Mouse (Mus musculus) stomach, embryonic 14.5 days (tissue): Measurements from ENCODE around the gene Mfsd4b2. TPM values are rescaled to one million over a fixed set of nuclear protein-coding genes. Genes with fewer than 3 reads are reported as not detected.

Source experiments
- ATAC-seq: fragments of 200-750 bp; cut with Nextera tagmentation; 2 replicates; pipeline ENCODE4 v1.8.0; 2017; ENCODE audit warnings: low read depth, moderate TSS enrichment; ENCODE audit not compliant: insufficient number of reproducible peaks, insufficient read depth, low FRiP score
- H3K27ac ChIP-seq: fragments of 300-500 bp; sonication (generic); 2 replicates; pipeline ENCODE4 v1.5.1; 2014; ENCODE audit warnings: mild to moderate bottlenecking, low read length, moderate library complexity, mixed read lengths
- H3K27me3 ChIP-seq: fragments of 300-500 bp; sonication (generic); 2 replicates; pipeline ENCODE4 v1.6.1; 2014; ENCODE audit warnings: low read length, control low read depth, mixed read lengths; ENCODE audit not compliant: control insufficient read depth, insufficient read depth
- H3K36me3 ChIP-seq: fragments of 300-500 bp; sonication (generic); 2 replicates; pipeline ENCODE4 v1.6.1; 2014; ENCODE audit warnings: mild to moderate bottlenecking, control low read depth, low read length, moderate library complexity, mixed read lengths; ENCODE audit not compliant: control insufficient read depth, insufficient read depth
- H3K4me1 ChIP-seq: fragments of 300-500 bp; sonication (generic); 2 replicates; pipeline ENCODE4 v1.6.1; 2014; ENCODE audit warnings: low read length, control low read depth, mixed read lengths; ENCODE audit not compliant: control insufficient read depth, insufficient read depth
- H3K4me2 ChIP-seq: fragments of 300-500 bp; sonication (generic); replicated peaks from 2 replicates; pipeline ENCODE4 v1.6.1; 2014; ENCODE audit warnings: low read depth, low read length, control low read depth
- H3K4me3 ChIP-seq: fragments of 300-500 bp; sonication (generic); 2 replicates; pipeline ENCODE4 v1.5.1; 2014; ENCODE audit warnings: low read depth, low read length, control low read depth
- H3K9ac ChIP-seq: fragments of 300-500 bp; sonication (generic); replicated peaks from 2 replicates; pipeline ENCODE4 v1.6.1; 2014; ENCODE audit warnings: low read depth, mild to moderate bottlenecking, control low read depth, low read length, moderate library complexity, mixed read lengths
- H3K9me3 ChIP-seq: fragments of 300-500 bp; sonication (generic); 2 replicates; pipeline ENCODE4 v1.6.1; 2016; ENCODE audit warnings: low read depth, low read length, control low read depth; ENCODE audit not compliant: control insufficient read depth
- WGBS: fragments of 180-500 bp; shearing (Covaris S2); extraction: QIAGEN DNeasy Blood & Tissue Kit; methylation state at CpG from one replicate; pipeline ENCODE4 v1.1.7; 2014; 5-methylcytosine and 5-hydroxymethylcytosine counted together
- polyA plus RNA-seq: library from polyadenylated mRNA; unstranded; fragments of >200 nt; fragmentation: Nextera tagmentation; extraction: Ambion mirVana; gene quantifications from 2 replicates; pipeline ENCODE4 v1.2.1, GENCODE M21; 2014

Gene Mfsd4b2
- polyA plus RNA-seq, 1 experiment from 2014 or later = 0.10 TPM

DNA sequence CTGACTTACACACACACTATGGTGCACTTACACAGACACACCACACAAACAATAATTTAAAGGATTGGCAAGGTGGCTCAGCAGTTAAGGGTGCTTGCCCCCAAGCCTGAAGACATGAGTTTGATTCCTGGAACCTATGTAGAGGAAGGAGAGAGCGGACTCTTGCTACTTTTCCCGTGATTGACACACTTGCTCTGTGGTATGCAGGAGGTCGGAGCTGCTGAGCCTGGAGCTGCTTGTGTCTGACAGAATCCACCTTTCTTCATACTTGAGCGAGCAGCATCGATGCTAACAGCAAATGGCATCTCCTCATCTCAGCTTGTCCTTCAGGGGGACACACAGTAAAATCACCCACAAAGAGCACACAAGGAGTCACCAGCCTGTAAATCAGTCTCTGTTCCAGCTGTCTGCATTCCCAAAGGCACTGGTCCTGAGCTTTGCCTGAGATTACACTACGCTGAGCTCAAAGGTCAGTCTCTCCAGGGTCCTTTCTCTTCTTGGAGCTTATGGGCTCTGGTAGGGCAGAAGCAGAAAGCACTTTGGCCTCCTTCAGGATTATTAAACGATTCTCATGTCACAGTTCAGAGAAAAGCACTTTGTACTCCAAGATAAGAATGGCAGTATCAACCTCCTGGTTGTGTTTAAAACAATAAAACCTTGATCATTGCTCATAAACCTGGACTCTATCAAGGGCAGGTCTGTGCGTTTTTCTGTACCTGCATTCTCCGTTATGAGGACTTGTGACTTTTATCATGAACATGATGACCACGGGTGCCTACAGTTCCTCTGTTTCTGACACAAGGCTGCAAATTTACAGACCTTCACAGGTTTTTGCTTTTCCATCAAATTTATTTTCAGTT, 19.7 kb downstream of the Mfsd4b2 start:
- Histone ChIP-seq H3K4me3 (no peak overlapping the region), H3K4me2 (no peak overlapping the region), H3K9ac (no peak overlapping the region), H3K4me1 (no peaks in the 10 kb centered on the region), H3K27me3 (no peaks in the 10 kb centered on the region), H3K27ac (no peak overlapping the region), H3K36me3 (no peaks in the 10 kb centered on the region), H3K9me3 (no peaks in the 10 kb centered on the region)
- 71% methylated on average over 10 of the region's 10 CpGs for WGBS
- no peak for ATAC-seq

DNA sequence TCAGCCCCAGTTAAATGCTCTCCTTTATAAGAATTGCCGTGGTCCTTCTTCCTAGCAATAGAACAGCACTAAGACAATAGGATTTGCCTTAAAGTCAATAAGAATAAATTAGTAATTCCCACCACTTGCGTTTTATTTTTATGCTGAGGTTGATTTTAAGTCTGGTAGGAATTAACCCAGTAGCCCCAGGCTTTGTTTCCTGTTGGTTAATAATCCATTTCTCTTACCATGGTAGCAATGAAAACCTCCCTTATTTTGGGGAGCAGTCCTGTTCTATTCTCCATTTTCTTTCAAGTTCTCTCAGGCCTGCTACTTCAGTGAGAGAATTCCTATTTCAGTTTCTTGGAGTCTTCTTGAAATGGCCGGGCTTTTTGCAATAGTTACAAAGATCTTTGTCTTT, 22.5 kb downstream of the Mfsd4b2 start:
- Histone ChIP-seq H3K9ac (no peak overlapping the region), H3K27me3 (no peaks in the 10 kb centered on the region), H3K9me3 (no peaks in the 10 kb centered on the region), H3K4me3 (no peak overlapping the region), H3K4me2 (no peak overlapping the region), H3K36me3 (no peaks in the 10 kb centered on the region), H3K4me1 (no peaks in the 10 kb centered on the region), H3K27ac (no peak overlapping the region)
- WGBS = 81% methylated on average over 3 of the region's 3 CpGs
- no peak for ATAC-seq

DNA sequence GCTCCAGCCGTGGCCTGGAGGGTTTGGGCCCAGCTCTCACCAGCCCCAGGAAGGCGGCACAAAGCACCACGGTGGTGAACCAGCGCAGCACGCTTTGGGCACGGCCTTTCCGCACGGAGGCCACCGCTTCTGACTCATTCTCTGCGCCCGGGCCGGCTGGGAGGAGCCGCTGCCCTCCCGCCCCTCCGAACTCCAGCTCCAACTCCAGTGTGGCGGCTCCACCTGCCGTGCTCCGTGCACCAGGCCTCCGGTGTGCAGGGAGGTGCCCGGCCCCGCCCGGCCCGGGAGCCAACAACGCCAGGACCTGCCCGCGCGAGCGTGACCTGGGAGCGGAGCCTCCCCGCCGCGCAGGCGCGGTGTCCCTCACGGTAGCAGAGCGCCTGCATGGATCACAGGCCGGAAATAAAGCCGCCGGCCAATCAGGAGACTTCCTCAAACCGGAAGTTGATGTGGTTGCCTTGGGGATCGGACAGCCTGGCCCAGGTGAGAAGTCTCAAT, 27.8 kb downstream of the Mfsd4b2 start, which contains the start of gene Mfsd4b4:
Gene Mfsd4b4 (minus strand): TSS at position 365 of the 498 bp plus-strand sequence.
- Histone ChIP-seq H3K27me3 (no peaks in the 10 kb centered on the region), H3K36me3 (no peaks in the 10 kb centered on the region; the same call in 1 of the 2 replicates), H3K4me2 (peak within 1 kb of the TSS; percentile 84), H3K9ac (peak within 1 kb of the TSS; percentile 64), H3K27ac (peak within 1 kb of the TSS; percentile 79), H3K4me3 (peak within 1 kb of the TSS; percentile 49), H3K4me1 (0 out of 2 replicates have a peak, but pooled peaks cover 3% of the 10 kb centered on the region), H3K9me3 (no peaks in the 10 kb centered on the region)
- ATAC-seq = peak; percentile 97
- under 1% methylated on average over 41 of the region's 41 CpGs for WGBS

DNA sequence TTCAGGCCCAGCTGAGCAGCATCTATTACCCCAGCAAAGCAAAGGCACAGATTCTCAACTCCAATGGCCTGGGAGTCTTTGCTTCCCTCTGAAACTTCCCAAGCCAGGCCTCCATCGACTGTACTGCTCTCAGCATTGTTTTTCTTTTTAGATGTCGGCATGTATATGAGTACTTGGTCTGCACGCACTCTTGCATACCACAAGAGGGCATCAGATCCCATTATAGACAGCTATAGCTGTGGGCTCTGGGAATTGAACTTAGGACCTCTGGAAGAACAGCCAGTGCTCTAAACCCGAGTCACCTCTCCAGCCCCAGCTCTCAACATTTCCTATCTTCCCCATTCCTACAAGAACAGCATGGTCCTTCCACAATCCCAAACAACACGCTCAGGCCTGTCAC, 30.2 kb downstream of the Mfsd4b2 start:
- WGBS = 82% methylated on average over 5 of the region's 5 CpGs
- Histone ChIP-seq H3K4me2 (no peak overlapping the region), H3K27me3 (no peaks in the 10 kb centered on the region), H3K9me3 (no peaks in the 10 kb centered on the region), H3K4me1 (0 out of 2 replicates have a peak, but pooled peaks cover 3% of the 10 kb centered on the region), H3K4me3 (no peak overlapping the region), H3K36me3 (peaks cover 3% of the 10 kb centered on the region; the same call in 1 of the 2 replicates), H3K27ac (no peak overlapping the region), H3K9ac (no peak overlapping the region)
- ATAC-seq = no peak

- 0 out of 2 replicates have a peak, but pooled peaks cover 3% of the 10 kb centered on the region for H3K4me1 ChIP-seq
- WGBS = 69% methylated on average over 11 of the region's 11 CpGs
- no peak overlapping the region for H3K4me3 ChIP-seq
- H3K27me3 ChIP-seq = no peaks in the 10 kb centered on the region
- no peaks in the 10 kb centered on the region for H3K9me3 ChIP-seq
- no peak overlapping the region for H3K9ac ChIP-seq
- peaks cover 6% of the 10 kb centered on the region; the same call in 1 of the 2 replicates for H3K36me3 ChIP-seq
- H3K4me2 ChIP-seq = no peak overlapping the region
- H3K27ac ChIP-seq = no peak overlapping the region
- ATAC-seq = no peak
These were observed 32.7 kb downstream of the Mfsd4b2 start for GRCm38 (mm10) chr10:39893702-39894697.

- H3K4me1 ChIP-seq = no peaks in the 10 kb centered on the region
- ATAC-seq = no peak
- no peak overlapping the region for H3K4me3 ChIP-seq
- 59% methylated on average over 3 of the region's 3 CpGs for WGBS
- no peak overlapping the region for H3K27ac ChIP-seq
- no peak overlapping the region for H3K4me2 ChIP-seq
- 0 out of 2 replicates have a peak, but pooled peaks cover 6% of the 10 kb centered on the region for H3K36me3 ChIP-seq
- H3K9me3 ChIP-seq = no peaks in the 10 kb centered on the region
- H3K9ac ChIP-seq = no peak overlapping the region
- H3K27me3 ChIP-seq = no peaks in the 10 kb centered on the region
These were observed 38.1 kb downstream of the Mfsd4b2 start for GRCm38 (mm10) chr10:39888621-39889020.
